Mouse (Mus musculus) adrenal gland, postnatal 10 days (tissue): ENCODE measurements around the gene Cog2. TPM values are rescaled to one million over a fixed set of nuclear protein-coding genes. Genes with fewer than 3 reads are reported as not detected.

Experiments
- DNase-seq: peaks from one replicate; pipeline ENCODE4 v3.0.0; 2021; ENCODE audit warnings: mixed read lengths
- total RNA-seq, 2 experiments: library from RNA; stranded (reverse); gene quantifications; 2 replicates each; pipeline ENCODE4 v1.2.3; 2021

Gene Cog2
- total RNA-seq, 2 experiments from 2014 or later, result 34.1 to 36.3 TPM

GRCm38 (mm10) chr8:124569593-124569992 lies 49.0 kb downstream of the Cog2 start, which contains the start of gene Agt:
Gene Agt, minus strand, starts transcription at chr8:124569706.
- peak; percentile 72 for DNase-seq

- no peak for DNase-seq
These were observed 51.3 kb downstream of the Cog2 start for GRCm38 (mm10) chr8:124571732-124572429.

GRCm38 (mm10) chr8:124572430-124572775 lies 51.8 kb downstream of the Cog2 start:
- DNase-seq, result no peak

GRCm38 (mm10) chr8:124573552-124574340 lies 53.2 kb downstream of the Cog2 start:
- peak; percentile 96 for DNase-seq

GRCm38 (mm10) chr8:124575811-124576210 lies 55.2 kb downstream of the Cog2 start, which contains the start of gene Capn9:
Gene Capn9, plus strand, starts transcription at chr8:124576111.
- no peak for DNase-seq

GRCm38 (mm10) chr8:124576751-124577150 lies 56.2 kb downstream of the Cog2 start:
- DNase-seq, result no peak

- peak; percentile 63 for DNase-seq
These were observed 65.3 kb downstream of the Cog2 start for GRCm38 (mm10) chr8:124585718-124586425.

- no peak for DNase-seq
These were observed 66.0 kb downstream of the Cog2 start for GRCm38 (mm10) chr8:124586556-124586955.

- DNase-seq, result peak; percentile 72
These were observed 68.8 kb downstream of the Cog2 start for GRCm38 (mm10) chr8:124589393-124589792.

Other genes with a start within 250 kb of the Cog2 start
- gene Pgbd5, start 81.1 kb upstream of the Cog2 start, total RNA-seq, result 1 to 10 TPM; 4.4 to 6.8 TPM
- 100 to 1,000 TPM; 124 to 320 TPM for gene Agt, start 48.9 kb downstream of the Cog2 start, total RNA-seq
- under 1 TPM in 1 of 2 experiments, not detected in 1; 0.18 TPM for gene Capn9, start 55.3 kb downstream of the Cog2 start, total RNA-seq
- gene 2310022B05Rik, start 142.6 kb downstream of the Cog2 start, total RNA-seq, result 10 to 100 TPM; 42.5 to 43.2 TPM
- gene Ttc13, start 201.2 kb downstream of the Cog2 start, total RNA-seq, result 10 to 100 TPM; 41.8 to 47.1 TPM
- gene Arv1, start 201.4 kb downstream of the Cog2 start, total RNA-seq, result 10 to 100 TPM in 1 of 2 experiments, 1 to 10 TPM in 1; 8.4 to 13.4 TPM
- gene Fam89a, start 231.1 kb downstream of the Cog2 start, total RNA-seq, result 1 to 10 TPM; 3.7 to 3.9 TPM